ENCODE assay signal across 9 mouse cellular contexts in genomic region chr1:21344253-21344652, GRCm38 (mm10). TPM values are rescaled to one million over a fixed set of nuclear protein-coding genes. Genes with fewer than 3 reads are reported as not detected.
DNase-seq lines count a peak whose midpoint lies in the region; ATAC-seq and TF ChIP-seq lines count a peak whose summit lies in the region.
"Had no signal": no experiment of that assay in that cellular context is flagged by ENCODE, and none has a peak within 500 bp of the region (broad histone marks: within the 10 kb centered on the region; RNA-seq: fewer than 3 reads in every experiment).

No protein-coding gene starts in this region.

- H3K4me1 ChIP-seq in heart, embryonic 10.5 days: no peaks in the 10 kb centered on the region
- H3K4me1 ChIP-seq: limb, embryonic 15.5 days had no signal

- peak; percentile 80 for TF ChIP-seq CTCF in left cerebral cortex, adult 2 months (IDR thresholded peaks at IDR 0.05)

- no peak overlapping the region for H3K27ac ChIP-seq in heart, embryonic 10.5 days
- H3K27ac ChIP-seq in left cerebral cortex, adult 2 months: no peak overlapping the region
- H3K27ac ChIP-seq: limb, embryonic 15.5 days had no signal

- H3K27me3 ChIP-seq in heart, embryonic 10.5 days (ENCODE audit: insufficient read depth, poor library complexity, severe bottlenecking): no peaks in the 10 kb centered on the region
- H3K27me3 ChIP-seq: limb, embryonic 15.5 days had no signal

- no peaks in the 10 kb centered on the region for H3K36me3 ChIP-seq in heart, embryonic 10.5 days
- H3K36me3 ChIP-seq: limb, embryonic 15.5 days had no signal

- ATAC-seq in inflammation-experienced regulatory T-cells, adult 6 months: peak; percentile 85
- ATAC-seq in megakaryocyte progenitor cell, adult 5-6 weeks (replicated peaks; ENCODE audit: poor library complexity): peak; percentile 98

- no peak overlapping the region for H3K4me3 ChIP-seq in heart, embryonic 10.5 days
- no peak overlapping the region for H3K4me3 ChIP-seq in left cerebral cortex, adult 2 months
- H3K4me3 ChIP-seq: limb, embryonic 15.5 days had no signal

- intact Hi-C loops in left cerebral cortex, adult 2 months (cut with DNase I): loop anchor here (1.0 to 5.0 kb wide), 4 partner anchors 72 to 407 kb away; partner anchors contain the start of gene Tmem14a

- 56% methylated on average over 4 of the region's 4 CpGs for WGBS in heart, embryonic 10.5 days

- no peaks in the 10 kb centered on the region for H3K9me3 ChIP-seq in heart, embryonic 10.5 days
- H3K9me3 ChIP-seq: limb, embryonic 15.5 days had no signal

- DNase-seq in heart, adult 8-10 months (ENCODE audit: low spot score): peak; percentile 40
- DNase-seq in heart, embryonic 10.5 days (ENCODE audit: low spot score): no peak
- DNase-seq in adrenal gland, adult 18-20 months (ENCODE audit: low spot score in 2 of 2): peak; percentile 40 to 44
- peak; percentile 30 for DNase-seq in embryo, embryonic 11.5 days (ENCODE audit: low read depth, low spot score)
- DNase-seq in left cerebral cortex, adult 2 months (ENCODE audit: extremely low spot score in 1 of 2, low spot score in 2 of 2): peak; percentile 37 to 58
- peak; percentile 53 for DNase-seq in right cerebral cortex, postnatal 4 days

RNA-seq across cellular contexts. Expression of gene Khdc1a, which starts 5.2 kb away (rescaled TPM):
- not detected for total RNA-seq in heart, adult 8-10 months (2022)
- not detected in 2 replicates for polyA plus RNA-seq in heart, embryonic 10.5 days (2016; fragmentation: Nextera tagmentation; extraction: Ambion mirVana)
- total RNA-seq in adrenal gland, adult 18-20 months (2021): not detected
- polyA plus RNA-seq in inflammation-experienced regulatory T-cells, adult 6 months (2017; shearing (Covaris generic)): 1 to 10 TPM in 1 of 3 experiments, under 1 TPM in 1, not detected in 1; 0.71 to 1.9 TPM
- not detected for total RNA-seq in left cerebral cortex, adult 2 months (2021)
- not detected in 2 replicates for total RNA-seq in megakaryocyte progenitor cell, adult 5-6 weeks (2015)
- not detected in 2 replicates for total RNA-seq in megakaryocyte progenitor cell, adult 5-6 weeks (2017)
- polyA plus RNA-seq: limb, embryonic 15.5 days had no signal

RNA-seq across cellular contexts. Expression of gene Khdc1c, which starts 23.9 kb away (rescaled TPM):
- not detected for total RNA-seq in heart, adult 8-10 months (2022)
- polyA plus RNA-seq in heart, embryonic 10.5 days (2016; fragmentation: Nextera tagmentation; extraction: Ambion mirVana): not detected in 2 replicates
- total RNA-seq in adrenal gland, adult 18-20 months (2021): not detected
- not detected for polyA plus RNA-seq in inflammation-experienced regulatory T-cells, adult 6 months (2017; shearing (Covaris generic))
- total RNA-seq in left cerebral cortex, adult 2 months (2021): not detected
- not detected in 2 replicates for total RNA-seq in megakaryocyte progenitor cell, adult 5-6 weeks (2015)
- total RNA-seq in megakaryocyte progenitor cell, adult 5-6 weeks (2017): not detected in 2 replicates
- polyA plus RNA-seq: limb, embryonic 15.5 days had no signal

RNA-seq across cellular contexts. Expression of gene Khdc1b, which starts 39.1 kb away (rescaled TPM):
- total RNA-seq in heart, adult 8-10 months (2022): not detected
- polyA plus RNA-seq in heart, embryonic 10.5 days (2016; fragmentation: Nextera tagmentation; extraction: Ambion mirVana): 0.08 TPM in 1 of 2 replicates, not detected in the other
- not detected for total RNA-seq in adrenal gland, adult 18-20 months (2021)
- under 1 TPM in 1 of 3 experiments, not detected in 2; 0.21 TPM for polyA plus RNA-seq in inflammation-experienced regulatory T-cells, adult 6 months (2017; shearing (Covaris generic))
- total RNA-seq in left cerebral cortex, adult 2 months (2021): not detected
- not detected in 2 replicates for total RNA-seq in megakaryocyte progenitor cell, adult 5-6 weeks (2015)
- total RNA-seq in megakaryocyte progenitor cell, adult 5-6 weeks (2017): not detected in 2 replicates
- polyA plus RNA-seq: limb, embryonic 15.5 days had no signal
